Mouse (Mus musculus) kidney, embryonic 14.5 days (tissue): ENCODE results near the gene Cit. TPM values are rescaled to one million over a fixed set of nuclear protein-coding genes. Genes with fewer than 3 reads are reported as not detected.
A peak's percentile ranks its signal among the peaks of the same experiment; 100 is the strongest.
"Not testable (repeated sequence)": the region's sequence is repeated elsewhere in the genome, so short reads cannot be mapped to it uniquely, and the experiment has no call there.

Experiments
- ATAC-seq: fragments of 200-750 bp; cut with Nextera tagmentation; 2 replicates; pipeline ENCODE4 v1.8.0; 2017; ENCODE audit warnings: moderate number of reproducible peaks, mild to moderate bottlenecking, moderate TSS enrichment, moderate library complexity; ENCODE audit not compliant: low FRiP score, low TSS enrichment
- H3K27ac ChIP-seq: fragments of 300-500 bp; sonication (generic); 2 replicates; pipeline ENCODE4 v1.5.1; 2014; ENCODE audit warnings: low read depth, mild to moderate bottlenecking, low read length, moderate library complexity, mixed read lengths
- H3K27me3 ChIP-seq: fragments of 300-500 bp; sonication (generic); 2 replicates; pipeline ENCODE4 v1.6.1; 2014; ENCODE audit warnings: mild to moderate bottlenecking, low read length; ENCODE audit not compliant: control insufficient read depth, insufficient read depth
- H3K36me3 ChIP-seq: fragments of 300-500 bp; sonication (generic); 2 replicates; pipeline ENCODE4 v1.6.1; 2014; ENCODE audit warnings: low read length, mixed read lengths; ENCODE audit not compliant: control insufficient read depth, insufficient read depth
- H3K4me1 ChIP-seq: fragments of 300-500 bp; sonication (generic); 2 replicates; pipeline ENCODE4 v1.6.1; 2014; ENCODE audit warnings: low read length, mixed read lengths; ENCODE audit not compliant: control insufficient read depth, insufficient read depth
- H3K4me2 ChIP-seq: fragments of 300-500 bp; sonication (generic); replicated peaks from 2 replicates; pipeline ENCODE4 v1.6.1; 2014; ENCODE audit warnings: low read depth, mild to moderate bottlenecking, low read length
- H3K4me3 ChIP-seq: fragments of 300-500 bp; sonication (generic); 2 replicates; pipeline ENCODE4 v1.5.1; 2014; ENCODE audit warnings: mild to moderate bottlenecking, low read length
- H3K9ac ChIP-seq: fragments of 300-500 bp; sonication (generic); 2 replicates; pipeline ENCODE4 v1.6.1; 2014; ENCODE audit warnings: low read depth, mild to moderate bottlenecking, low read length, moderate library complexity
- H3K9me3 ChIP-seq: fragments of 300-500 bp; sonication (generic); 2 replicates; pipeline ENCODE4 v1.6.1; 2016; ENCODE audit warnings: low read length; ENCODE audit not compliant: control insufficient read depth
- WGBS: fragments of 180-500 bp; shearing (Covaris S2); extraction: QIAGEN DNeasy Blood & Tissue Kit; methylation state at CpG from one replicate; pipeline ENCODE4 v1.1.7; 2014; 5-methylcytosine and 5-hydroxymethylcytosine counted together
- polyA plus RNA-seq: library from polyadenylated mRNA; unstranded; fragments of >200 nt; fragmentation: Nextera tagmentation; extraction: Ambion mirVana; gene quantifications from 2 replicates; pipeline ENCODE4 v1.2.1, GENCODE M21; 2014

The Cit gene
- polyA plus RNA-seq, 1 experiment from 2014 or later, result 34.9 TPM

DNA sequence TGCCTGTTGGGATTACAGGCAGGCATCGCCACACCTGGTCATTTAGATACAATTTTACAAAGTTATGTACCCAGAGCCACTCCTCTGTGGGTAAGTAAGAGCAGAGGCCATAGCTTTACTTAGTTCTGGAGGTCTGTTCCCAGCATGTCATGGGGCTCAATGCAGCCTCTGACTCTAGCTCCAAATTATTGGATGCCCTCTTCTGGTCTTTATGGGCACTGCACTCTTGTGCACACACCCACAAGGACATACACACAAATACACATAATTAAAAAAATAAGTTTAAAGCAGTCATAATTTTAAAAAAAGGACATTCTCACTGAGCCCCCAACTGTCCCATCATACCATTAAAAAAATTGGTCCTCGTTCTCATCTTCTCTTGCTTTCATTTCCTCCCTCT is 12.3 kb upstream of the Cit start:
- H3K36me3 ChIP-seq, result no peaks in the 10 kb centered on the region
- no peak overlapping the region for H3K27ac ChIP-seq
- H3K27me3 ChIP-seq, result no peaks in the 10 kb centered on the region
- no peak overlapping the region for H3K9ac ChIP-seq
- 92% methylated on average over 2 of the region's 2 CpGs for WGBS
- H3K4me1 ChIP-seq, result no peaks in the 10 kb centered on the region
- no peak overlapping the region for H3K4me2 ChIP-seq
- ATAC-seq, result no peak
- no peaks in the 10 kb centered on the region for H3K9me3 ChIP-seq
- H3K4me3 ChIP-seq, result no peak overlapping the region

DNA sequence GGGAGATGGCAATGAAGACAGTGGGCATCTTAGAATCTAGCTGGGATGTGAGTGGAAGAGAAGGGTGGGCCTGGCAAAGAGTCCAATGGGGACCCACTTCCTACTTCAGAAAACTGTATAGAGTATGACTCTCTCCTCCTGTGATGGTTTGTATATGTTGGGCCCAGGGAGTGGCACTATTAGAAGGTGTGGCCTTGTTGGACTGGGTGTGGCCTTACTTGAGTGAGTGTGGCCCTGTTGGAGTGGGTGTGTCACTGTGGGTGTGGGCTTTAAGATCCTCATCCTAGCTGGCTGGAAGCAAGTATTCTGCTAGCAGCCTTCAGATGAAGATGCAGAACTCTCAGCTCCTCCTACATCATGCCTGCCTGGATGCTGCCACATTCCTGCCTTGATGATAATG is 11.3 kb upstream of the Cit start:
- H3K9ac ChIP-seq, ATAC-seq, H3K4me3 ChIP-seq, H3K4me2 ChIP-seq, H3K9me3 ChIP-seq, H3K36me3 ChIP-seq, H3K27me3 ChIP-seq, H3K27ac ChIP-seq, H3K4me1 ChIP-seq: not testable (repeated sequence)

DNA sequence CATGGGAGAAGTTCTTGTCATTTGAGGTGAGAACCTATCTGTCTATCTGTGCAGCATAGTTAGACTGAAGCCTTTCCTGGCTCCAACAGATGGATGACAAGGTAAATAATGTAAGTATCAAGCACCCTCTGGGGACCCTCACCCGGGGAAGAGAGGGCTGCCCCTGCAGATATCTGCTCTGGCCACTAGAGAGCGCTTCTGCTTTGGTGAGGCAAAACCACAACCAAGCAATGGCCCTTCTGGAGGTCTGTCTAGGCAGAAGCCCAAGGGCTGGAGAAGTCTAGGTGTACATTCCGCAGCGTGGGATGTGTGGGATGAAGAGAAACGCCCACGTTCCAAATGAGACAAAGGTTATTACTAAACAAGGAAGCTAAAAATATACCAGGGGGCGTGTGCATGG is 9.8 kb upstream of the Cit start:
- Histone ChIP-seq H3K27me3 (no peaks in the 10 kb centered on the region), H3K9me3 (no peaks in the 10 kb centered on the region), H3K4me2 (no peak overlapping the region), H3K36me3 (no peaks in the 10 kb centered on the region), H3K9ac (no peak overlapping the region), H3K4me1 (no peaks in the 10 kb centered on the region), H3K4me3 (no peak overlapping the region), H3K27ac (no peak overlapping the region)
- ATAC-seq, result no peak
- 62% methylated on average over 7 of the region's 7 CpGs for WGBS

DNA sequence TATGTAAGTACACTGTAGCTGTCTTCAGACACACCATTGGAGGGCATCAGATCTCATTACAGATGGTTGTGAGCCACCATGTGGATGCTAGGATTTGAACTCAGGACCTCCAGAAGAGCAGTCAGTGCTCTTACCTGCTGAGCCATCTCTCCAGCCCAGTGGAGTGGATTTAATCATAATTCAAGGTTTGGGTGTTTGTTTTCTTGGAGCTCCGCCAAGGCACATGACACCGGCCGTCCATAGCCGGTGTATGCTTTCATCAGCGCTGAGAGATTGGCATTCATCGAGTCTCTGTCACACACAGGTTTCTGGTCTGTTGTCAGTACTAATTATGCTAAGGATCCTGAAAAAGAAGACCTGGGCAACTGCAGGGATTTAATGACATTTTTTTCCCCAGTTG is 7.0 kb upstream of the Cit start:
- H3K9ac ChIP-seq, result no peak overlapping the region
- no peak overlapping the region for H3K4me2 ChIP-seq
- no peaks in the 10 kb centered on the region for H3K27me3 ChIP-seq
- WGBS, result 70% methylated on average over 6 of the region's 6 CpGs
- no peak overlapping the region for H3K4me3 ChIP-seq
- H3K36me3 ChIP-seq, result no peaks in the 10 kb centered on the region
- no peak for ATAC-seq
- H3K4me1 ChIP-seq, result no peaks in the 10 kb centered on the region
- no peak overlapping the region for H3K27ac ChIP-seq
- no peaks in the 10 kb centered on the region for H3K9me3 ChIP-seq

GRCm38 (mm10) chr5:115840453-115840852 is 4.6 kb upstream of the Cit start:
- no peak overlapping the region for H3K4me3 ChIP-seq
- H3K4me2 ChIP-seq, result no peak overlapping the region
- no peak for ATAC-seq
- no peak overlapping the region for H3K27ac ChIP-seq
- no peaks in the 10 kb centered on the region for H3K27me3 ChIP-seq
- H3K9me3 ChIP-seq, result no peaks in the 10 kb centered on the region
- peaks cover 2% of the 10 kb centered on the region for H3K4me1 ChIP-seq
- H3K36me3 ChIP-seq, result no peaks in the 10 kb centered on the region
- H3K9ac ChIP-seq, result no peak overlapping the region
- 92% methylated on average over 5 of the region's 5 CpGs for WGBS

DNA sequence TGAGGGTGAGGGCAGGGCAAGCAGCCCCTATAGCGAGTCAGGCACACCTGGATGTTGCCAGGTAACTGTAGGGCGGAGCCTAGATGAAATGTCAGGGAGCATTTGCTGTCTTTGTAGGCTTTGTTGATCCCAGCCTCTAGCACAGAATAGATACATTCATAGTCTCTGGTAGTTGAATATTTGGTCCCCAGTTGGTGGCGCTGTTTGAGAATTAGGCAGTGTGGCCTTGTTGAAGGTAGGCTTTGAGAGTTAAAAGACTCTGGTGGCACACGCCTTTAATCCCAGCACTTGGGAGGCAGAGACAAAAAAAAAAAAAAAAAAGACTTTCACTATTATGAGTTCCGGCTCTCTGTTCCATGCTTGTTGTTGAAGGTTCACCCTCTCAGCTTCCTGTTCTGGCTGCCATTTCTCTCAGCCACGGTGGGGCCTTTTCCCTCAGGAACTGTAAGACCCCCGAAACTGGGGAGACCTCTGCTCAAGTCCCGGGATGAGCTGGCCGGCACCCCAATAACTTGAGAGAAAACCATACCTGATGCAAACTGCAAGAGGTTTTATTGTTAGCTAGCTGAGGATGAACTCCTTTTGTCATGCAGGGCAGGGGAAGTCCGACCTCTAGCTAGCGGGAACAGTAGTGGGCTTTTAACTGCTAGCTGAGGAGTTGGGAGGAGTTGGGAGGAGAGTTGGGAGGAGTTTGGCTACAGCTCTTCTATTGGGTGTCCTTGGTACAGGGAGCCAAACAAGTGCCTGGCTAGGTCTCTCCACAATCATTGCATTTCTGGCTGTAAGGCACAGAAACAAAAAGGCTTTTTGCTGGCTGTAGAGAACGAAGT is 3.9 kb upstream of the Cit start:
- no peak overlapping the region for H3K27ac ChIP-seq
- no peaks in the 10 kb centered on the region for H3K9me3 ChIP-seq
- no peaks in the 10 kb centered on the region for H3K36me3 ChIP-seq
- H3K4me2 ChIP-seq, result no peak overlapping the region
- ATAC-seq, result no peak
- no peaks in the 10 kb centered on the region for H3K27me3 ChIP-seq
- peaks cover 9% of the 10 kb centered on the region for H3K4me1 ChIP-seq
- H3K4me3 ChIP-seq, result no peak overlapping the region
- no peak overlapping the region for H3K9ac ChIP-seq
- WGBS, result 79% methylated on average over 12 of the region's 12 CpGs

GRCm38 (mm10) chr5:115844368-115844765 is 711 bp upstream of the Cit start:
- peak overlapping the region; percentile 66 for H3K4me2 ChIP-seq
- no peaks in the 10 kb centered on the region for H3K9me3 ChIP-seq
- peak overlapping the region; percentile 89 for H3K4me3 ChIP-seq
- H3K27me3 ChIP-seq, result no peaks in the 10 kb centered on the region
- peak overlapping the region; percentile 46 for H3K9ac ChIP-seq
- no peak for ATAC-seq
- H3K27ac ChIP-seq, result peak overlapping the region; percentile 33; the same call in 1 of the 2 replicates
- no peaks in the 10 kb centered on the region for H3K36me3 ChIP-seq
- WGBS, result 7% methylated on average over 12 of the region's 12 CpGs
- H3K4me1 ChIP-seq, result peaks cover 12% of the 10 kb centered on the region

GRCm38 (mm10) chr5:115845635-115846174 is 627 bp downstream of the Cit start:
- no peak for ATAC-seq
- Histone ChIP-seq H3K4me1 (peaks cover 12% of the 10 kb centered on the region), H3K27ac (no peak overlapping the region), H3K4me2 (peak overlapping the region; percentile 91), H3K9ac (peak overlapping the region; percentile 85), H3K27me3 (no peaks in the 10 kb centered on the region), H3K36me3 (peaks cover 3% of the 10 kb centered on the region; the same call in 1 of the 2 replicates), H3K9me3 (no peaks in the 10 kb centered on the region), H3K4me3 (peak overlapping the region; percentile 89)
- 18% methylated on average over 8 of the region's 8 CpGs for WGBS

GRCm38 (mm10) chr5:115847166-115847565 is 2.1 kb downstream of the Cit start:
- no peak for ATAC-seq
- Histone ChIP-seq H3K4me1 (peaks cover 12% of the 10 kb centered on the region), H3K4me2 (no peak overlapping the region), H3K9ac (no peak overlapping the region), H3K27ac (no peak overlapping the region), H3K9me3 (no peaks in the 10 kb centered on the region), H3K4me3 (no peak overlapping the region), H3K27me3 (no peaks in the 10 kb centered on the region), H3K36me3 (peaks cover 9% of the 10 kb centered on the region)
- WGBS, result 82% methylated on average over 8 of the region's 8 CpGs
